Mouse (Mus musculus) brain, embryonic 14.5 days (tissue): ENCODE measurements around the gene Megf11. TPM values are rescaled to one million over a fixed set of nuclear protein-coding genes. Genes with fewer than 3 reads are reported as not detected.
A peak's percentile ranks its signal among the peaks of the same experiment; 100 is the strongest.

ENCODE experiments used
- DNase-seq: peaks from one replicate; pipeline ENCODE4 v3.0.0-alpha.2; 2011; ENCODE audit warnings: low read depth
- CTCF ChIP-seq: fragments of 200-500 bp; IDR thresholded peaks from 2 replicates; pipeline ENCODE4 v1.5.1; 2012; ENCODE audit warnings: inconsistent platforms, mild to moderate bottlenecking, moderate library complexity, borderline replicate concordance; ENCODE audit not compliant: insufficient read depth, insufficient read length; ENCODE audit errors: extremely low read depth
- POLR2A ChIP-seq: fragments of 200-500 bp; IDR thresholded peaks from 2 replicates; pipeline ENCODE4 v1.6.1; 2012; ENCODE audit warnings: mild to moderate bottlenecking, inconsistent platforms, borderline replicate concordance; ENCODE audit not compliant: poor library complexity, insufficient read depth, insufficient read length, severe bottlenecking; ENCODE audit errors: extremely low read depth
- polyA plus RNA-seq: library from polyadenylated mRNA; depleted of rRNA; stranded (reverse); fragments of >200 nt; gene quantifications from 2 replicates; pipeline ENCODE4 v1.2.3, GENCODE M21; 2012

The Megf11 gene
- polyA plus RNA-seq, 1 experiment, result 16.5 TPM

- DNase-seq, result no peak
- TF ChIP-seq POLR2A (no peak), CTCF (no peak)
Observed at GRCm38 (mm10) chr9:64537821-64538220, 152.4 kb downstream of the Megf11 start.

- TF ChIP-seq POLR2A (no peak), CTCF (no peak)
- DNase-seq, result no peak
Observed at GRCm38 (mm10) chr9:64542246-64542645, 156.8 kb downstream of the Megf11 start.

- peak; percentile 54 for DNase-seq
- TF ChIP-seq POLR2A, result no peak
- TF ChIP-seq CTCF, result no peak
Observed at GRCm38 (mm10) chr9:64543125-64543524, 157.7 kb downstream of the Megf11 start.

- TF ChIP-seq CTCF, result no peak
- no peak for TF ChIP-seq POLR2A
- no peak for DNase-seq
Observed at GRCm38 (mm10) chr9:64546344-64546991, 161.0 kb downstream of the Megf11 start.

- no peak for DNase-seq
- TF ChIP-seq POLR2A (no peak), CTCF (no peak)
Observed at GRCm38 (mm10) chr9:64548332-64548731, 162.9 kb downstream of the Megf11 start.

GRCm38 (mm10) chr9:64551307-64551706 lies 165.9 kb downstream of the Megf11 start:
- TF ChIP-seq CTCF (no peak), POLR2A (no peak)
- DNase-seq, result no peak

GRCm38 (mm10) chr9:64552046-64552445 lies 166.6 kb downstream of the Megf11 start:
- TF ChIP-seq CTCF (no peak), POLR2A (no peak)
- DNase-seq, result no peak

- DNase-seq, result no peak
- TF ChIP-seq CTCF, result no peak
- no peak for TF ChIP-seq POLR2A
Observed at GRCm38 (mm10) chr9:64553441-64553840, 168.0 kb downstream of the Megf11 start.

- peak; percentile 78 for DNase-seq
Observed at GRCm38 (mm10) chr9:64555620-64556019, 170.2 kb downstream of the Megf11 start.

GRCm38 (mm10) chr9:64557110-64557745 lies 171.8 kb downstream of the Megf11 start:
- no peak for DNase-seq
- no peak for TF ChIP-seq POLR2A
- TF ChIP-seq CTCF, result no peak

More at GRCm38 (mm10) chr9:64555620-64556019, 170.2 kb downstream of the Megf11 start:
- TF ChIP-seq POLR2A (no peak), CTCF (no peak)

- TF ChIP-seq CTCF (no peak), POLR2A (no peak)
Observed at GRCm38 (mm10) chr9:64557846-64558530, 172.6 kb downstream of the Megf11 start.

GRCm38 (mm10) chr9:64564315-64564767 lies 178.9 kb downstream of the Megf11 start:
- DNase-seq, result no peak
- no peak for TF ChIP-seq CTCF
- no peak for TF ChIP-seq POLR2A

More at GRCm38 (mm10) chr9:64557846-64558530, 172.6 kb downstream of the Megf11 start:
- DNase-seq, result no peak

- no peak for TF ChIP-seq POLR2A
- TF ChIP-seq CTCF, result no peak
- no peak for DNase-seq
Observed at GRCm38 (mm10) chr9:64565915-64566314, 180.5 kb downstream of the Megf11 start.
